Mouse (Mus musculus) cerebellum, postnatal 4 days (tissue): ENCODE results near the gene Alg6.

Source experiments
- DNase-seq, 2 experiments: peaks; one replicate each; pipeline ENCODE4 v3.0.0; 2022; ENCODE audit warnings: low spot score in 2 of 2, mixed read lengths in 1 of 2

Gene Alg6

DNA sequence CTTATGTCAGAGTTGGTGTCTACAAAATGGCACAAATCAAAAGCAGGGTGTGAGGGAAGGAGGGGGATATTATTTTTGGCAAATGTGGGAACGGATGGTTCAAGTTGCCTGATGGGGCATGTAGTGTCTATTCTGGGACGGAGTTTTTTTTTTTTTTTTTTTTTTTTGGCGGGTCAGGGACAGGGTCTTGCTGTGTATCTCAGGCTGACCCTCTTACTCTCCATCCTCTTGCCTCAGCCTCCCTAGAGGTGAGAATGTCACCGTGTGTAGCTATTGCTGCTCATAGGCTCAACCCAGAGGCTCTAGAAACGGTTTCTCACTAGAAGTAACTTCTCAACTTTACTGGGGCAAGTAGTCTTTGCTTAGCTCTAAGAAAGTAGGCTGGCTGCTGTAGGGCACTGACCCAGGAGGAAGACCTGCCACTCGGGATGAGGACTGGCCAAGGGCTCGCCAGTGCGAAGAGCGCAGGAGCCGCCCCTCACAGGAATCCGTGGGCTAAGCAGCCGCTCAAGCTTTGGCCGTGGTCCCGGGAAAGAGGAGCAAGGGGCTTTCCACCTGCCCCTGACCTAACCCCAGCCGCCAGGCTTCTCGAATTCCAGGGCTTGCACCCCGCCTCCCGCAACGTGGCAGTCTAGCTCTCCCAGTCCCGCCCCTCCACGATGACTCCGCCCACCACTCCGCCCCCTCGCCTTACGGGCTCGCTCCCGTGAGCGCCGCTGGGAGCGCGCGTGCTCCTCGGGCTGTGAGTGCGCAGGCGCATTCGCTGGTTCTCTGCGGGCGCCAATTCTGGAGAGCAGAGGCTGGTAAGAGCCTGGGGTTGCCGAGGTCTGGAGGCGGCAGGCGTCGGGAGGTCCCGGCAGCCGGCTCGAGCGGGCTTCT lies at the start of gene Alg6:
Gene Alg6 (plus strand): TSS at position 761 of the 879 bp plus-strand sequence.
- peak; percentile 92 to 96 for DNase-seq

DNA sequence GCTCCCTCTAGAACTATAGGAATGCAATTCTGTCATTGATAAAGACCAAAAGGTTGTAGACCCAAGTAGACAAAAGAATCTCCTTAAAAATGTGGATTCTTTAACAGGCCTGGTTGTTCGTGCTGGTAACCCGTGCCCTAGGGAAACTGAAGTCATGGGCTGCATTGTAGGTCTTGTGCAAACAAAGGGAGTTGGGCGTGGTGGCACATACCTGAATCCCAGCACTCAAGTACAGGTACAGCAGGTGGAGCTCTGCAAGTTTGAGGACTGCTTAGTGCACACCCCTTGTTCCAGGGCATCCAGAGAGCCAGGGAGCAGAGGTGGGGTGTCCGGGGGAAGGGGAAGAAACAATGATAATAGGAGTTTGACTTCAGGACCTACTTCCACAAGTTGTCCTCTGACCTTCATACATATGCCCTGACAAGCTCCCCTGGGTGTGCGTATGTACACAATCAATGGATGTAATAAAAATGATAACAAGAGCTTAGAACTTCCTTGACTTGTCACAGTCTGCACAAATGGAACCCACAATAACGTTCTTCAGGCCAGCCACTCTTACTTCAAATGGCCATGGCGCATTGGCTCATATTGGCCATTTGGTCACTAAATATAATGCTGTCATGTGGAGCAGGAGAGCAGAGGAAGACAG lies 45.1 kb upstream of the Alg6 start:
- no peak for DNase-seq

DNA sequence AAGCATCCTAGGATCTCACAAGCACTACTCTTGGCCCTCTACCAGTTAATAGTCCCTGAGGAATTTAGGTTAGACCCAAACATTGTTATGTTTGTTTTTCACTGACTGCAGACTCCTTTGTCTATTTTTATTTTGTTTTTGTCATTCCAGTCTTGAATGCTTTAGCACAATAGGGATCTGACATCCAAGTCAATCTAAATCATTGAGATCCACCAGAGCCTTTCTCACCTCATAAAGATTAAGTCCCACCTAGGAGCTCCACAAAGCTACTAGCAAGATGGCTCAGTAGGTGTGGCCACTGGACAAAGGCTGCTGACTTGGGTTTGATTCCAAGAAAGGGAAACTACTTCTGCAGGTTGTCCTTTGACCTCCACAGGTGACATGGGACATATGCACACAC lies 40.3 kb upstream of the Alg6 start:
- DNase-seq: no peak

DNA sequence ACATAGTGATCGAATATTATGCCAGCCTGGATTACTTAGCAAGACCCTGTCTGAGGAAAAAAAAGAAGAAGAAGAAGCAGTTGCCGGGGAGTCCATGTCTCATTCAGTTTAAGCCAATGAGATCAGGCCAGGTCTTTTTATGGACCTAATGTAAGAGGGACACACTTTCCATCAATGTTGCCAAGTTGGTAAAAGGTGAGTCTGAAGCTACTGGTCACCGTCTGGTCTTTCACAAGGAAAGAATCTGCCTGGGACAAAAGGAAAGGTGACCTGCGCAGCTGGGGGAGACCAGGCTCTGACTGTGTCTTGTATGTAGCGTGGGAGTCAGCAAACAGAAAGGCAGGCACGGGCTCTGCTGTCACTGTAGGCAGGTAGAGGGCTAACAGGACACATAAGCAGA lies 31.5 kb upstream of the Alg6 start:
- DNase-seq: no peak

DNA sequence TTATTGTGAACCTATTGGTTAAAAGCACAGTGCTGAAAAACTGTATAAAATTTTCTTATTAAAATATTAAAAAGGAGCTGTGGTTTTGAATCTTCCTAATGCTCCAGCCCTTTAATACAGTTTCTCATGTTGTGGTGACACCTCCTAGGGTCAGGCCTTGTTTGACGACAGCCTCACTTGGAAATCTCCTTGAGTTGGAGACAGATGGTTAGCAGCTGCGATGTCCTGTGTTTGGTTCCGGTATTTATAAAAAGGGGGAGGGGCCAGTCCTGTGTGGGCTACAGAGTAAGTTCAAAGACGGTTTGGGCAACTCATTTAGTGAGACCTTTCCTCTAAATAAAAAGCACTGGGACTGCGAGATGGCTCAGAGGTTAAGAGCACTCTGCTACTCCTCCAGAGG lies 29.2 kb upstream of the Alg6 start:
- DNase-seq: no peak

DNA sequence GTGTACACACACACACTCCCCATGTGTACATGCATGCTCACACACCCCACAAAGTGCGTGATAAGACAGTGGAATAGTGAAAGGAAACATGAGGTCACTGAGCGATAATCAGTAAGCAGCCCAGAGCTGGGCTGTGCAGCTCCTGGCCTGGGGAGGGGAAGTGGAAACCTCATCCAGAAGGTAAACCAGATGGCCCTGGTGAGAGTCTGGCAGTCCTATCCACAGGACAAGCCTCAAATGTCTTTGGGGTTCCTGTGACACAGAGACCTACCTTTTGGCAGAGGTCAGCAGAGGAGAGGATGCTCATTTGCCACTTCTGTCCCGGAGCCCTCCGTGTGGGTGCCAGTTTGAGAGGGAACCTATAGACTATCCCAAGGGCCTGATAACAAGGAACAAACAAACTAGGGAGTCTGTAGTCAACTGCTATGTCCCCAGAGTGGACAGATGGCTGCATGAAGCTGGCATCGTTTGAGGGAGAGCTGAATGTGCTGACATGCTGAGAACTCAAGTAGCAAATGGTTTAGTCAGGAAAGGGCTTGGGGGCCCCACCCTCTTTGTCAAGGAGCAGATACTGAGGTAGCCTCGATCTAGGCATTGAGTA lies 2.8 kb upstream of the Alg6 start:
- no peak for DNase-seq

DNA sequence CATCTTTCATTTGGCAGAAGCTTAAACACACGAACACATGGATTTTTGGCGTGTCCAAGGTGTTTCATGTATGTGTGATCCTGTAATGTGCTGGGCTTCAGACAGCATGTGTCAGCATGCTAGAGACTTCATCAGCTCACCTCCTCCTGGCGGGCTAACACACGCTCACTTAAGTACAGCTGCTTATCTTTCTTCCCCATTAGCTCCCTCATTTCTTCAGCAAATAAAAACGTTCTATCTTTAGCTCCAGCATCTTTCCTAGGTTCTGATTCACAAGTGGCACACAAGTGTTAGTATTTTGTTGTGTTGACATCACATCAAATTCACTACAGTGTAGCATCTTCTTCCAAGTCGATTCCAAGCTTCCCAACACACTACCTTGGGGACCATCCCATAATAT lies 1.5 kb upstream of the Alg6 start:
- DNase-seq: no peak

DNA sequence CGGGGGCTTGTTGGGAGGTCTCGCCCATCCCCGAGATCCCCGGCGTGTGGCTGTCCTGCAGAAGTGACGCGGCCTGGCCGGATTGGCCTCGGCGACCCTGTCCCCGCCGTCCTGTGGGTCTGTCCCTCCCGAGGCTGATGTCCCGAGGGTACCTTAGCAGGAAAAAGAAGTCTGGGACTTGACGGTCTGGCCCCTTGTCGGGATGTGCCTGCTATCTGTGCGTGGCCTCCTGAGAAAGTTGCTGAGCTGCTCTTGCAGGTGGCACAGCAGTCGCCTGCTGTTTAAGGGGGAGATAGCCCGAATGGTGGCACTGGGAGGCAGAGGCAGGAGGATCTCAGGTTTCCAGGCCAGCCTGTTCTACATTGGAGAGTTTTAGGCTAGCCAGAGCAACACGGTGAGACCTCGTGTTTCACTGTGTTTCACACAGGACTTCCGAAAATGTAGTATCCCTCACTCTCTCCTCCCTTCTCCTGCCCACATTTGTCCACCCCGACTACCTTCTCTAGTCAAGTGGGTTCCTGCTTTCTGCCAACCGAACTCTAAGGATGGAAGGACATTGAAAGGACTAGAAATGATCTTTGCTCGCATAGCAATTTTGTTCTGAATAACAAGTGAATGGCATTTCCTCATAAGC lies 436 bp downstream of the Alg6 start:
- no peak for DNase-seq

DNA sequence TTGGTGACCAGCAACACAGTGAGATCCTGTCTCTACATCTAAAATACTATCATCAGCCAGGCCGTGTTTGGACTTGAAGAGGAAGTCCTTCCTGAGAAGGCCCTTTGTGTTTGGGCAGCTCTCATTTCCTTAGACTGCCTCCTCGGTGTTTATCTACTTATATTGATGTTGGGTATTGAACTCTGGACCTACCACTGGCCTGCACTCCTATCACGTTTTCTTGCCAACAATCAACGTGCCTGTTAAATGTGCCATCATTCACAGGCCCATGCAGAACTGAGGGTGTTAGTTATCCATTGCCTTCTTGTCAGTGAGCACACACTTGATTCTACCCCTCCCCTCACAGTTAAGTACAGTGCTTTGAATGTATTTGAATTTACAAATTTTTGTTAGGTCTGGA lies 2.4 kb downstream of the Alg6 start:
- no peak for DNase-seq

DNA sequence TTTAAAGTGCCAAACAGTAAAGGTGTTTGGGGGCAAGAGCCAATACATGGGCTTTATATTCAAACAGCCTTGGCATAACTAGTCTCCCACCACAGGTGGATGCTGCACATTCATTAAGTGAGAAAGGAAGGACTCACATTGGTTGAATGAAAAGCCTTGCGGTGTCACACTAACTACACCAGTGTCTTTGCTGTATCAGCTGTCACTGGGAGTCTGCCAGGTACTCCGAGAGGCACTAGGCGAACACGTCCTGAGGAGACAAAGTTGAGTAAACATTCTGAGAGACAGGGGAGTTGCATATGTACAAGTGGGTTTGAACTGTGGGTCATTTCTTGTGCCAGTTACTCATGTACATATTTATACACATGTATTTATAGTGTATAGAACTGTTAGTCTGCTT lies 8.9 kb downstream of the Alg6 start:
- no peak for DNase-seq

DNA sequence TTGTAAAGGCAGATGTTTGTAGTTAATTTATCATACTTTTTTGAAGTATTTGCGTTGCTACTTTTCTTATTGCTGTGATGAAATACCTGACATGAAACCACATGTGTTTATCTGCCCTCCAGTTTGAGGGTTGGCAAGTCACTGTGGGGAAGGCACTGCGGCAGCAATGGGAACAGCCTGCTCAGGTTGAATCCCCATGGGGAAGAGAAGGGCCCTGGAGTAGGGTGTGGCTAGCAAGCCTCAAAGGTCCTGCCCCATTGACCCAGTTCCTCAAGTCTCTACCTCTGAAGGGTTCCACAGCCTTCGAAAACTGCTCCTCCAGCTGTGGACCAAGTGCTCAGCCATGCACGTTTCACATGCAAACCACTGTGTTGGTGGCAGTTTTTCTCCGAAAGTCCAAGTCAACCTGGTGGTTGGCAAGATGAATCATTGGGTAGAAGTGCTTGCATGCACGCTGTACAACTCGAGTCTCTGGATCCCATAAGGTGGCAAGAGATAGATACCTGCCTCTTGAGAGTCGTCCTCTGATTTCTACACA lies 10.5 kb downstream of the Alg6 start:
- no peak for DNase-seq

DNA sequence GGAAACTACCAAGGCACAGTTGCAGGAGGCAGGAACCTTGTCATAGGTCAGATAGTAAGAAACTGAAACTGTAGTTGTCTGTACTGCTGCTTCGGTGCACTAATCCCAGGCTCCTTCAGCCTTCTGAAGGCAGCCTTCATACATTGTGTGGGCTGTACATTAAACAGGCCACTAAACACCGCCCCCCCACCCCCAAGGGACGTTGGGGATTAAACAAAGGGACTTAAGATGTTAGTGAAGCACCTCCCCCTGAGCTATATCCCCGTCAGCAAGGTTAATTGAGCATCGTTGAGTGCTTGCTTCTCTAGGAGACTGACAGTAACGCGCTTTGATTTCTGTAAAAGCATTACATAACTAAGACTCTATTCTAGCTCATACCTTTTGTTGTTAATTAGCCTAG lies 24.4 kb downstream of the Alg6 start:
- no peak for DNase-seq

DNA sequence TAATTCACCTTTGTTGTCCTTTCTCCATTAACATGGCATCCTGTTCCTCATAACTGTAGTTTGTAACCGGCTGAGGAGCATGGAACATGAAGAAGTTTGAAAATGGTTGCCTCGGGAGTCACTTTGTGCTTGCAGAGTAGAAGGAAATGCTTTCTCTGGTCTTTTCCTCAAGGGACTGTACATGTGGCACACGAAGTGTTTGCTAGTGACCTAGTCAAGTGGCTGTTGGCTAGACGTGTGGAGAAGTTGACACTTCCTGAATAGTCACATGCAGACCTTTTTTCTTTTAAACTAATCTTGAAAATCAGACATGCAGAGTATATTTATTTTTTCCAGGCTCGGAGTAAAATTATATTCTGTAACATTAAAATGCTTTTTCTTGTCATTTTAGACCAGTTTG lies 37.0 kb downstream of the Alg6 start:
- DNase-seq: no peak

DNA sequence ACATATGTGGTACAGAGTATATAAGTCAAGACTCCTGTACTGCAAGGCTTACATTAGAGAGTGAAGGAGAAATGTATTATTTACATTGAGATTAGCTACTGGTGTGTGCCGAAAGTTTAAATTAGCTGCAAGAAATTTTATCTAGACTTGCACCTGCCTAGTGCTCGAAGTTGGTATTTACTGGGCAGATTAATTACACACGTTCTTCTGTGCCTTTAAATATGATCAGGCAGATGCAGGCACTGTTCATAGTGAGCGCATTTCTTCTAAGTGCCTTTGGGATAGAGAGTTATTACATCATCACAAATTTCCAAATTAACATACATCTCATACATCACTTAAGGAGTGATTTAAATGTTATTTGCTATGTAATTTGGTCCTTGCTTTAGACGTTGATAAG lies 50.8 kb downstream of the Alg6 start:
- DNase-seq: no peak

DNA sequence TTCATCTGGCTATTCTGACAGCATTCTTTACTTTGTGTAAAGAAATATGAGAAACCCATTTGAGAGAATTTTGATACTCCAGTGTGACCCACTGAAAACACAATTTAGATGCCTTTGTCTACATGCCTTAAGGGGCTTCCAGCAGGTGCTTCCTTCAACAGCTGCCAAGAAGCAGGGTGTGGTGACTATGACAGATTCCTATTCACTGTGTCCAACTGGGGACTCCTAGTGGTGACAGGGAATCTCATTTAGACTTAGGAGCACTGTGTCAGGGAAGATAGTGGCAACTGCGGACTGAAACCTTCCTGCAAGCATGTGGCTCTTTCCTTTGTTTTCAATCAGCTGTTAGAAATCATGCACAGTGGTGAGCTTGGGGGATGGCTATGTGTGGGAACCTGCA lies 51.3 kb downstream of the Alg6 start:
- DNase-seq: no peak

DNA sequence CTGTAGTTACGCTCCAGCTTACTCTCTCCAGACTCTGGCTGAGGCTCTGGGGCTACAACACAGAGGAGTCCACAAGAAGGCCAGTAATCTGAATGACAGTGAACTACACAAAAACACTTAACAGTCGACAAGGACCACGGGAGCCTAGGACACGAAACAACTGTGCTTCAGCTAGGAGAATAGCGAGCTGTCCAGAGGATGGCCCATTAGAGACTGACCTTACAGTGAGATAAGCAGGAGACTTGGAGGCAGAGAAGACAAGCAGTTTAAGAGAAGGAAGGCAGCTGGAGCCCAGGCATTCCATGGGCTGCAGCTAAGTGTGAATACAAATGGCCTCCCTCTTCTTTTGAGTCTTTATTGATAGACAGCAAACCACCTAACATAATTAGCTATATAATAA lies 55.1 kb downstream of the Alg6 start:
- DNase-seq: no peak

DNA sequence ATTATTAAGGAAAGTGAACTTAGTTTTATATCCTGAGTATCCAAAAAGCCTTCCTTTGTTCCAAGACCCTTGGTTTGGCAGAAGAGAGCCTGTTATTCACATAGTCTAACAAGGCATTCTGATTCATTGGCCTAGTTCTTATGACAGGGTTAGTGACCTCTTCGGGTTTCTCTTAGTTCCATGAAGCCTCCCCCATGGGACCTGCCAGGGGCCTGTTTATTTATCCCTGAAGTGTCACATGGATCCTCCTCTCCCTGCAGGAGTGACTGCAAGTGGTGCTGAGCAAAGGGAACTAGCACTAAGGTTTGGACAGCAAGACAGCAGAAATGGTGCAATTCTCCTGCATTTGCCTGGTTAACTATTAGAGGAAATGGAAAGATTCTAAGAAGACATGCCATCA lies 57.6 kb downstream of the Alg6 start:
- DNase-seq: no peak

DNA sequence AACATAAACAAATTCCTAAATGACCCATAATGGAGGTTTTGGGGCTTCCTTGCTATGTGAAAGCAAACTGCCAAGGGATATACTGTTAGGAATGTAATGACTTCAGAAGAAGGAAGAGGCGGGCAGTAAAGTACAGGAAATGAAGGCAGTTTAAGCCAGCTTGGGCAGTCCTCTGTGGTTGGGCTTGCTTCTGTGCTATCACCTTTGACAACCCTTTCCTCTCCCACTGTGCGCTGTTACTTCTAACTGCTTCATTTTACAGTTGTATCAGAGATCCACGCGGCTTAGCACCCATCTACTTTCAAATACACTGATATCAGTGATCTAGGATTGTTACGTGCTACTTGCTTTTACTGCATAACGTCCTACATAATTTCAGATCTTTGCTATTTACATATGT lies 76.9 kb downstream of the Alg6 start:
- no peak for DNase-seq
